Mouse (Mus musculus): ENCODE results near the gene Spred2. TPM values are rescaled to one million over a fixed set of nuclear protein-coding genes. Genes with fewer than 3 reads are reported as not detected.

Spred2 gene
- polyA plus RNA-seq, 1 experiment from 2014 or later, result 9.3 TPM

DNA sequence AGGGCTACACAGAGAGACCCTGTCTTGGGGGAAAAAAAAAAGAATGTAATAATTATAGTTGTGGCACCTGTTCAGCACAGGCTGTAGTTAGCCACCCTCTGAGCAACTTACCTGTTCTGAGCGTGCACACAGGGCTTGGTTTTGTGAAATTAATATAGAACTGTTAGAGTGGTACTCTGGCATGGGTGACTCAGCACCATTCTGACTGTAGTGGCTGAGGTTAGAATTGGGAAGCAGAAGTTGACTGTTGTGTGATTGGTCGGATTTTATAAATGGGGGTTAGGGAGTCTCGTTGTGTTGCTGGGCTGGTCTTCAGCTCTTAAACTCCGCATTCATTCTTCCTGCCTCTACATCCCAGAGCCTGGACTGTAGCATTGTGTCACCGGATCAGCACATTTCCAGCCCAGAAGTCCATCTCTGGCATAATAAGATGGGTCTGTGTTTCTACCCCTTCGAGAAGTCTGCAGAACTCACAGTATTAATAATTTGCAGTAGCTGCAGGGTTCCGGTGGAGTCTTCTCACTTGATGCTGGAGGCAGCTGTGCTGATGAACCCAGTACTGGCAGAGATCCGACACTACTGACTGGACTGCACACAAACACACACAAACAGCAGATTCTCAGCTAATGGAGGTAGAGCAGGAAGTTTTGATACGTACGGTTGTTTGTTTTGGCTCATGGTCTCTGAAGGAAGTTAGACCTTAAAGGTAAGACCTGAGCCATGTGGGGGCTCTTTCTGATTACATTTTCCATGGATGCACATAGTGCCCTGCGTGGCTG lies 5.1 kb downstream of the Spred2 start:
- Histone ChIP-seq H3K36me3 (peaks cover 15% of the 10 kb centered on the region), H3K9me3 (replicated peaks) (no peaks in the 10 kb centered on the region), H3K27ac (no peak overlapping the region), H3K4me1 (peaks cover 27% of the 10 kb centered on the region), H3K27me3 (ENCODE audit: low read depth, poor library complexity, severe bottlenecking) (no peaks in the 10 kb centered on the region), H3K4me3 (no peak overlapping the region)
- no peak for DNase-seq (ENCODE audit: low spot score)
- 86% methylated on average over 11 of the region's 11 CpGs for WGBS

GRCm38 (mm10) chr11:19931569-19932230 lies 7.5 kb downstream of the Spred2 start:
- DNase-seq (ENCODE audit: low spot score), result no peak
- Histone ChIP-seq H3K4me3 (no peak overlapping the region), H3K27ac (no peak overlapping the region), H3K36me3 (peaks cover 18% of the 10 kb centered on the region), H3K9me3 (replicated peaks) (no peaks in the 10 kb centered on the region), H3K27me3 (ENCODE audit: low read depth, poor library complexity, severe bottlenecking) (no peaks in the 10 kb centered on the region), H3K4me1 (peaks cover 38% of the 10 kb centered on the region)
- 90% methylated on average over 9 of the region's 9 CpGs for WGBS

DNA sequence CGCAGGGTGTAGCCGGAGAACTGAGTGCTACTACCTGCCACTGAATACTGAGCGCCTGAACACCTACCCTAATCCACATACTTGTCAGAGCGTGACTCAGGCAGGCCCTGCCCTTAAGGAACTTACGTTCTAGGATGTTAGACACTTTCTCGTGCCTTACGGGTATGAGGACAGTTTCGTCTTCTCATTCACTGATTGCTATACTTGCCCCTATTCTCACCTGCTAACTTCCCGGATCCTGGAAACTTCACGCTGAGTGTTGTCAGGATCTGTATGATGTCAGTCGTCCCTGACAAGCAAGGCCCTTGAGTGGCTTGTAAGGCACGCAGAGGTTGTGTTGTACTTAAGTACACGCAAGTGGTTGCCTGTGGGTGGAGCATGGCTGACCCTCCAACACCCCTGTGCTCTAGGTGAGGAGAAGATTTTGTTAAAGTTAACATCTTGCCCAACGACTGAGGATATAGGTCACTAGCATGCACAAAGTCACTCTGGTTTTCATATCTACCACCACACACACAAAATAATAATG lies 8.9 kb downstream of the Spred2 start:
- H3K36me3 ChIP-seq, result peaks cover 15% of the 10 kb centered on the region
- no peak for DNase-seq (ENCODE audit: low spot score)
- H3K9me3 ChIP-seq (replicated peaks), result no peaks in the 10 kb centered on the region
- H3K27ac ChIP-seq, result no peak overlapping the region
- H3K27me3 ChIP-seq (ENCODE audit: low read depth, poor library complexity, severe bottlenecking), result no peaks in the 10 kb centered on the region
- H3K4me3 ChIP-seq, result no peak overlapping the region
- H3K4me1 ChIP-seq, result peaks cover 37% of the 10 kb centered on the region
- 92% methylated on average over 14 of the region's 14 CpGs for WGBS

DNA sequence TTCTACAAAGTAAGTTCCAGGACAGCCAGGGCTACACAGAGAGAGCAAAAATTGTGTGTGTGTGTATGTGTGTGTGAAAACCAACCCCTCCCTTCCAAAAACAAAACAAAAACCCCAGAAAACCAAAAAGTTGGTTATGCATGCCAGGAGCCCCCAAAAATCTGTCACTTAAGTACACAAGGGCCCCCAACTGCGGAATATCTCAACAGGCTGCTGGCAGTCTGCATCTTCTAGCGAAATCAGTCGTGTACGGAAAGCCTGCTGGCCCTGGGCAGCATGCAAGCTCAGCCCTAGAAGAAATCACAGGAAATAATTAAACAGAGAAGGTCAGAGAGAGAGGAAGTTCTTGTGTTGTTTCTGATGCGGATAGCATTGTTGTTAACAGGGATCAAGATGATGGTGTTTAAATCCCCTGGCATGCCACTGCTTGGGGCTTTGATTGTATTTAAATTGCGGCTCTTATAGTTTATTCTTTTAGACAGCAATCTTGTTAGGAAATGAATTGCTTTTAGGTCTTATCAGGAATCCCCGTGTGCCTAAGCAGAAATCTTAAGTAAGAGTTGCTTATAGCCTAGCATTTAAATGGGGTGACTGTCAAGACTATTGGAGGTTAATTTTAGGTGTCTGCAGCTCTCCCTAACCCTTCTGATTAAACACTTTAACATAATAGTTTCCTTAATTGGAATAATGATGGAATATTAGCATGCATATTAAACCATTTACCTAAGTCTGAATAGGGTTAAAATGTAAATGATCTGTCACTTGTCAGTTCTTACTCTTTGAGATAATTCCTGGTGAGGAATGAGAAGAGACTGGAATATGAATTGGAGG lies 11.6 kb downstream of the Spred2 start:
- whole genome bisulfite sequencing, result 51% methylated on average over 7 of the region's 7 CpGs
- peaks cover 26% of the 10 kb centered on the region for H3K36me3 ChIP-seq
- no peak overlapping the region for H3K27ac ChIP-seq
- no peaks in the 10 kb centered on the region for H3K9me3 ChIP-seq (replicated peaks)
- DNase-seq (ENCODE audit: low spot score), result no peak
- H3K4me1 ChIP-seq, result peaks cover 32% of the 10 kb centered on the region
- no peaks in the 10 kb centered on the region for H3K27me3 ChIP-seq (ENCODE audit: low read depth, poor library complexity, severe bottlenecking)
- H3K4me3 ChIP-seq, result no peak overlapping the region

DNA sequence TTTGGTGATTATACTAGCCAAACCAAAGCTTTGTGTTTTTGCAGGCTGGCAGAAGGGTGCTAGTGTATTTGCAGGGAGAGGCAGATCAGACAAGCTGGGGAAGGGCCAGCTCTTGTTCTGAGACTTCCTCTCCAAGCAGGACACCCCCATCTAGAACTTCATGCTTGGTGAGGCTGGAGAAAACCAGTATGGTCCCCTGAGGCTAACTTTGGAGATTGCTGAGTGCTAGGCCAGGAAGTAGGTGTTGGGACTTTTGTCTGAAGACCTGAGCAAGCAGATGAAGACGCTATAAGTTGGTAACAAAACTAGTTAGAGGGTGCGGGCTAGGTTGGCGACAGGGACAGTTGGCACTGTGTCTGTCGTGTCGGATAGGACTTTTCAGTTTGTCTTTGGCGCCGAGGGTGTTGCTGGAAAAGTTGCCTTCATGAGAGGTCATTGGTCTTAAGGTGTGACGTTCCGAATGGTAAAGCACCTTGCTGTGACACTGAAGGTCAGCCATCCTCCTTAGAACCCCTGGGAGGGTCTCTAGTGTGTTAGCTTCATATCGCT lies 14.4 kb downstream of the Spred2 start:
- peaks cover 52% of the 10 kb centered on the region for H3K4me1 ChIP-seq
- DNase-seq (ENCODE audit: low spot score), result no peak
- WGBS, result 95% methylated on average over 10 of the region's 10 CpGs
- no peak overlapping the region for H3K4me3 ChIP-seq
- H3K27ac ChIP-seq, result no peak overlapping the region
- H3K9me3 ChIP-seq (replicated peaks), result no peaks in the 10 kb centered on the region
- H3K36me3 ChIP-seq, result peaks cover 25% of the 10 kb centered on the region
- H3K27me3 ChIP-seq (ENCODE audit: low read depth, poor library complexity, severe bottlenecking), result no peaks in the 10 kb centered on the region

DNA sequence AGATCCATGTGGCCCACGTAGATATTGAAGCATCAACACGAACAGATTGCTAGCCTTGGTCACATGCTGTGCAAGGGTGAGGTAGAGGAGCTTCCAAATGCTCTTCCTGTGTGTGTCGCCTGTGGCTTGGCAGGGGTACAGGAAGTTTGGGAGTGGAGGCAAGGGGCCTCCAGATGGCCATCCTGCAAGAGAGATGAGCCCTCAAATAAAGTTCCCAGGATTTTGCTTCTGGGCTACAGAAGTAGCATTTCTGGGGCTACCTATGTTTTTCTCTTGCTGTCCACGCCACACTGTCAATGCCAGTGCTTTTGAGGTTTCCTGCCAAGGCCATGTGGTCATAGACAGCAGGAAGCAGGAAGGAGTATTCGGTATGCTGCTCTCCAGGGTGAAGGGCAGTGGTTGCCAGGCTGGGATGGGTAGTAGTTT lies 15.1 kb downstream of the Spred2 start:
- Histone ChIP-seq H3K36me3 (peaks cover 33% of the 10 kb centered on the region), H3K9me3 (replicated peaks) (no peaks in the 10 kb centered on the region), H3K27me3 (ENCODE audit: low read depth, poor library complexity, severe bottlenecking) (no peaks in the 10 kb centered on the region), H3K27ac (no peak overlapping the region), H3K4me3 (no peak overlapping the region), H3K4me1 (peaks cover 52% of the 10 kb centered on the region)
- no peak for DNase-seq (ENCODE audit: low spot score)
- 88% methylated on average over 5 of the region's 5 CpGs for WGBS

DNA sequence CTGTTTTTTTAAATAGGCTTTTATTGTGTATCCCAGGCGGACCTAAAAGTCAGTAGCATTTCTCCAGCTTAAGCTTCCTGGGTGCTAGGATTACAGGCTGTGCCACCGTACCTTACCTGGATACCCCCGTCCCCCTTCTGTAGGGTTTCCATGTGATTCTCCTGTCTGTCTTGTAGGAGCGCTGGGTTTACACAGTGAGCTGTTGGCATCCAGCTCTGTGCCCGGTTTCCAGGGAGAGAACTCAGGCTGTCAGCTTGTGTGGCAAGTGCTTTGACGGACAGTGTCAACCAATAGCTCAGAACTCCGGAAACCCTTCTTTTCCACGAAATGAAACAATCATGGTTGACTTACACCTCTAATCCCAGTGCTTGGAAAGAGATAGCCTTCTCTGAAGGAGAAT lies 15.7 kb downstream of the Spred2 start:
- H3K36me3 ChIP-seq, result peaks cover 35% of the 10 kb centered on the region
- H3K4me1 ChIP-seq, result peaks cover 50% of the 10 kb centered on the region
- H3K27ac ChIP-seq, result no peak overlapping the region
- 96% methylated on average over 8 of the region's 8 CpGs for WGBS
- no peak for DNase-seq (ENCODE audit: low spot score)
- H3K4me3 ChIP-seq, result no peak overlapping the region
- no peaks in the 10 kb centered on the region for H3K9me3 ChIP-seq (replicated peaks)
- no peaks in the 10 kb centered on the region for H3K27me3 ChIP-seq (ENCODE audit: low read depth, poor library complexity, severe bottlenecking)

DNA sequence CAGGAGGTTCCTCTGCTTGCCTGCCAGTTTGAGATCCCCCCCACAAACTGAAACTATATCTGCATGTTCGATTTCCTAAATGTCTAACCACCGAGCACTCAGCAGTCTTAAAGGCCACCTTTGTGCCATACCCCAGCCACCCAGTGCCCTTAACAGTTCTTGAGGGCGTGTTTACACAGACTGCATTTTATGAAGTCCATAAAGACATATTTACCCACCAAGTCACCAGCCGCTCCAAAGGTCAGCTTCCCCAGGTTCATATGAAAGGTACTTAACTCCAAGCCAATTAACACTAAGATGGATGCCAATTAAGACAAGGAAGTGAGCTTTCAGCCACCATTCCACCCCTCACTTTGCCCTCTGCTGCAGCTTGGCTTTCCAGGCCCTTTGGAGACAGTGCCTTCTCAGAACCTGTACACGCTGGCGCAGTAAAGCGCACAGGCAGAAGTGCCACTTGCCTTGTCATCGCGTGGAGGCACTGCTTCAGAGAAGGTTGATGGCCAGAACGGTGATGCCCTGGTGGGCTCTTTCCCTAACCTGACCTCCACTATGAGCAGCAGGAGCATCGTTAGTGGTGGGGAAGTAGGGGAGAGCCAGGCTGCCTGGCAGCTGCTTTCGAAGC lies 17.1 kb downstream of the Spred2 start:
- WGBS, result 84% methylated on average over 12 of the region's 12 CpGs
- H3K4me3 ChIP-seq, result no peak overlapping the region
- no peaks in the 10 kb centered on the region for H3K27me3 ChIP-seq (ENCODE audit: low read depth, poor library complexity, severe bottlenecking)
- H3K4me1 ChIP-seq, result peaks cover 37% of the 10 kb centered on the region
- 0 out of 2 replicates have a peak overlapping the region, but pooled peaks have one; percentile 53 for H3K27ac ChIP-seq
- no peak for DNase-seq (ENCODE audit: low spot score)
- H3K36me3 ChIP-seq, result peaks cover 48% of the 10 kb centered on the region
- no peaks in the 10 kb centered on the region for H3K9me3 ChIP-seq (replicated peaks)

- Histone ChIP-seq H3K4me3 (no peak overlapping the region), H3K27me3 (ENCODE audit: low read depth, poor library complexity, severe bottlenecking) (no peaks in the 10 kb centered on the region), H3K27ac (peak overlapping the region; percentile 53), H3K9me3 (replicated peaks) (no peaks in the 10 kb centered on the region), H3K4me1 (peaks cover 31% of the 10 kb centered on the region), H3K36me3 (peaks cover 53% of the 10 kb centered on the region)
- DNase-seq (ENCODE audit: low spot score), result no peak
- 75% methylated on average over 4 of the region's 4 CpGs for WGBS
Measured at GRCm38 (mm10) chr11:19941978-19942377, 17.8 kb downstream of the Spred2 start.

- no peak overlapping the region for H3K4me3 ChIP-seq
- H3K36me3 ChIP-seq, result peaks cover 56% of the 10 kb centered on the region
- no peak overlapping the region for H3K27ac ChIP-seq
- no peaks in the 10 kb centered on the region for H3K9me3 ChIP-seq (replicated peaks)
- no peaks in the 10 kb centered on the region for H3K27me3 ChIP-seq (ENCODE audit: low read depth, poor library complexity, severe bottlenecking)
- DNase-seq (ENCODE audit: low spot score), result no peak
- WGBS, result 96% methylated on average over 2 of the region's 2 CpGs
- H3K4me1 ChIP-seq, result peaks cover 45% of the 10 kb centered on the region
Measured at GRCm38 (mm10) chr11:19943753-19944152, 19.6 kb downstream of the Spred2 start.

DNA sequence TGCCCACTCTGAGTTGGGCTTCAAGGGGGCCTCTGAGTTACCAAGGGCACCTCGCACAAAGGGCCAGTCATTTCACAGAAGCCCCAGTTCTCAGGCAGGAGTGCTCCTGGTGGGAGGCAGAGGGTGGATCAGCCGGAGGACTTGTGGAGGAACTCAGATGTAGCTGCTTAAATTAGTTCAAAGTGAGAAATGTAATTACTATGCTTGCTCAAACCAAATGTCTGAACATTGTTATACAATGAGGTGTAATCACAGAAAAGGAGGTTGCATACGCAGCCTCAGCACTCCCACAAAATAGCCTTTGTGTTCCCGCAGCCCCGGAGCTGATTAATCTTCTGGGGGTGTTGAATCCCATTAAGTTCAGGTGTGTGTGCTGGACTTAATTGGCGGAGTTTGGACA lies 20.5 kb downstream of the Spred2 start:
- Histone ChIP-seq H3K36me3 (peaks cover 54% of the 10 kb centered on the region), H3K27me3 (ENCODE audit: low read depth, poor library complexity, severe bottlenecking) (no peaks in the 10 kb centered on the region), H3K4me3 (no peak overlapping the region), H3K9me3 (replicated peaks) (no peaks in the 10 kb centered on the region), H3K27ac (no peak overlapping the region), H3K4me1 (peaks cover 44% of the 10 kb centered on the region)
- no peak for DNase-seq (ENCODE audit: low spot score)
- 92% methylated on average over 6 of the region's 6 CpGs for WGBS

GRCm38 (mm10) chr11:19946721-19947120 lies 22.5 kb downstream of the Spred2 start:
- no peak for DNase-seq (ENCODE audit: low spot score)
- peaks cover 49% of the 10 kb centered on the region for H3K4me1 ChIP-seq
- 88% methylated on average over 7 of the region's 7 CpGs for WGBS
- no peak overlapping the region for H3K27ac ChIP-seq
- no peak overlapping the region for H3K4me3 ChIP-seq
- H3K36me3 ChIP-seq, result peaks cover 44% of the 10 kb centered on the region
- H3K27me3 ChIP-seq (ENCODE audit: low read depth, poor library complexity, severe bottlenecking), result no peaks in the 10 kb centered on the region
- no peaks in the 10 kb centered on the region for H3K9me3 ChIP-seq (replicated peaks)
